Mouse (Mus musculus) G1E (cell line): ENCODE results near the gene Arl15.

ENCODE experiments used
- CTCF ChIP-seq: IDR thresholded peaks from 2 replicates; pipeline ENCODE4 v1.5.1; 2012; ENCODE audit warnings: low read depth, low read length, inconsistent platforms, mixed read lengths
- GATA1 ChIP-seq: IDR thresholded peaks from 2 replicates; pipeline ENCODE4 v1.6.1; 2012; ENCODE audit warnings: borderline replicate concordance, low read length, inconsistent platforms, mixed read lengths

- peak; percentile 81 for TF ChIP-seq CTCF
- TF ChIP-seq GATA1: no peak
Measured at GRCm38 (mm10) chr13:113877420-113877819, 83.1 kb downstream of the Arl15 start.
